Mouse (Mus musculus) embryonic facial prominence, embryonic 12.5 days (tissue): ENCODE data around the gene Fen1. TPM values are rescaled to one million over a fixed set of nuclear protein-coding genes. Genes with fewer than 3 reads are reported as not detected.

Experiments
- ATAC-seq: fragments of 200-750 bp; cut with Nextera tagmentation; 2 replicates; pipeline ENCODE4 v1.8.0; 2017; ENCODE audit not compliant: insufficient number of reproducible peaks, insufficient read depth, low FRiP score, low TSS enrichment
- H3K27ac ChIP-seq: fragments of 300-500 bp; sonication (generic); 2 replicates; pipeline ENCODE4 v1.5.1; 2016; ENCODE audit warnings: mild to moderate bottlenecking
- H3K27me3 ChIP-seq: fragments of 300-500 bp; sonication (generic); 2 replicates; pipeline ENCODE4 v1.6.1; 2016; ENCODE audit warnings: mild to moderate bottlenecking, moderate library complexity
- H3K36me3 ChIP-seq: fragments of 300-500 bp; sonication (generic); 2 replicates; pipeline ENCODE4 v1.6.1; 2016; ENCODE audit warnings: mild to moderate bottlenecking
- H3K4me1 ChIP-seq: fragments of 300-500 bp; sonication (generic); 2 replicates; pipeline ENCODE4 v1.6.1; 2016
- H3K4me2 ChIP-seq: fragments of 300-500 bp; sonication (generic); replicated peaks from 2 replicates; pipeline ENCODE4 v1.6.1; 2016; ENCODE audit warnings: mild to moderate bottlenecking, moderate library complexity
- H3K4me3 ChIP-seq: fragments of 300-500 bp; sonication (generic); 2 replicates; pipeline ENCODE4 v1.5.1; 2016; ENCODE audit warnings: mild to moderate bottlenecking
- H3K9ac ChIP-seq: fragments of 300-500 bp; sonication (generic); 2 replicates; pipeline ENCODE4 v1.6.1; 2016; ENCODE audit warnings: mild to moderate bottlenecking, moderate library complexity
- H3K9me3 ChIP-seq: fragments of 300-500 bp; sonication (generic); 2 replicates; pipeline ENCODE4 v1.6.1; 2016; ENCODE audit warnings: mild to moderate bottlenecking, moderate library complexity
- WGBS: fragments of 180-500 bp; shearing (Covaris S2); methylation state at CpG from one replicate; pipeline ENCODE4 v1.1.7; 2016; 5-methylcytosine and 5-hydroxymethylcytosine counted together
- polyA plus RNA-seq: library from polyadenylated mRNA; unstranded; fragments of >200 nt; fragmentation: Nextera tagmentation; extraction: Ambion mirVana; gene quantifications from 2 replicates; pipeline ENCODE4 v1.2.1, GENCODE M21; 2016

Gene Fen1
- polyA plus RNA-seq, 1 experiment from 2014 or later, result 95.5 TPM

- Histone ChIP-seq H3K4me3 (no peak overlapping the region), H3K27ac (no peak overlapping the region), H3K27me3 (no peaks in the 10 kb centered on the region), H3K4me2 (no peak overlapping the region), H3K36me3 (peaks cover 42% of the 10 kb centered on the region), H3K9ac (no peak overlapping the region), H3K4me1 (no peaks in the 10 kb centered on the region), H3K9me3 (no peaks in the 10 kb centered on the region)
- 93% methylated on average over 10 of the region's 10 CpGs for WGBS
- no peak for ATAC-seq
Measured at GRCm38 (mm10) chr19:10213796-10214471, 10.0 kb upstream of the Fen1 start.

GRCm38 (mm10) chr19:10210885-10211284, 6.9 kb upstream of the Fen1 start:
- H3K27me3 ChIP-seq, result no peaks in the 10 kb centered on the region
- no peak overlapping the region for H3K4me3 ChIP-seq
- 90% methylated on average over 4 of the region's 4 CpGs for WGBS
- no peak for ATAC-seq
- H3K9ac ChIP-seq, result no peak overlapping the region
- H3K36me3 ChIP-seq, result peaks cover 69% of the 10 kb centered on the region
- H3K9me3 ChIP-seq, result no peaks in the 10 kb centered on the region
- no peak overlapping the region for H3K4me2 ChIP-seq
- no peak overlapping the region for H3K27ac ChIP-seq
- no peaks in the 10 kb centered on the region for H3K4me1 ChIP-seq

- 83% methylated on average over 3 of the region's 3 CpGs for WGBS
Measured at GRCm38 (mm10) chr19:10208851-10209250, 4.9 kb upstream of the Fen1 start.

GRCm38 (mm10) chr19:10205051-10205450, 1.1 kb upstream of the Fen1 start:
- H3K27ac ChIP-seq, result no peak overlapping the region
- peak overlapping the region; percentile 88 for H3K9ac ChIP-seq
- peak overlapping the region; percentile 96 for H3K4me2 ChIP-seq
- ATAC-seq, result no peak
- peak overlapping the region; percentile 97 for H3K4me3 ChIP-seq
- 65% methylated on average over 6 of the region's 6 CpGs for WGBS
- H3K36me3 ChIP-seq, result peaks cover 52% of the 10 kb centered on the region
- H3K9me3 ChIP-seq, result no peaks in the 10 kb centered on the region
- H3K4me1 ChIP-seq, result peaks cover 15% of the 10 kb centered on the region
- no peaks in the 10 kb centered on the region for H3K27me3 ChIP-seq

More at GRCm38 (mm10) chr19:10208851-10209250, 4.9 kb upstream of the Fen1 start:
- H3K27me3 ChIP-seq, result no peaks in the 10 kb centered on the region
- peaks cover 6% of the 10 kb centered on the region for H3K4me1 ChIP-seq
- peaks cover 69% of the 10 kb centered on the region for H3K36me3 ChIP-seq
- H3K4me2 ChIP-seq, result no peak overlapping the region
- ATAC-seq, result no peak
- no peak overlapping the region for H3K4me3 ChIP-seq
- no peaks in the 10 kb centered on the region for H3K9me3 ChIP-seq
- no peak overlapping the region for H3K27ac ChIP-seq
- no peak overlapping the region for H3K9ac ChIP-seq

GRCm38 (mm10) chr19:10204616-10205001, 640 bp upstream of the Fen1 start:
- Histone ChIP-seq H3K9me3 (no peaks in the 10 kb centered on the region), H3K4me3 (peak overlapping the region; percentile 97), H3K27me3 (no peaks in the 10 kb centered on the region), H3K27ac (peak overlapping the region; percentile 70; the same call in 1 of the 2 replicates), H3K36me3 (peaks cover 52% of the 10 kb centered on the region), H3K9ac (peak overlapping the region; percentile 88), H3K4me2 (peak overlapping the region; percentile 96), H3K4me1 (peaks cover 15% of the 10 kb centered on the region)
- 2% methylated on average over 5 of the region's 5 CpGs for WGBS
- ATAC-seq, result no peak

GRCm38 (mm10) chr19:10203146-10203847, 672 bp downstream of the Fen1 start:
- no peak for ATAC-seq
- Histone ChIP-seq H3K27me3 (no peaks in the 10 kb centered on the region), H3K4me2 (peak overlapping the region; percentile 96), H3K9ac (peak overlapping the region; percentile 88), H3K4me1 (peaks cover 15% of the 10 kb centered on the region), H3K36me3 (peaks cover 44% of the 10 kb centered on the region), H3K4me3 (peak overlapping the region; percentile 97), H3K9me3 (no peaks in the 10 kb centered on the region), H3K27ac (peak overlapping the region; percentile 70; the same call in 1 of the 2 replicates)
- 3% methylated on average over 23 of the region's 23 CpGs for WGBS

- ATAC-seq, result no peak
Measured at GRCm38 (mm10) chr19:10198723-10199122, 5.2 kb downstream of the Fen1 start.

GRCm38 (mm10) chr19:10198286-10198685, 5.7 kb downstream of the Fen1 start:
- H3K27me3 ChIP-seq, result no peaks in the 10 kb centered on the region
- no peak for ATAC-seq
- H3K4me3 ChIP-seq, result no peak overlapping the region
- no peaks in the 10 kb centered on the region for H3K9me3 ChIP-seq
- H3K36me3 ChIP-seq, result peaks cover 56% of the 10 kb centered on the region
- no peak overlapping the region for H3K9ac ChIP-seq
- H3K27ac ChIP-seq, result no peak overlapping the region
- H3K4me1 ChIP-seq, result peaks cover 8% of the 10 kb centered on the region
- no peak overlapping the region for H3K4me2 ChIP-seq
- WGBS, result 83% methylated on average over 2 of the region's 2 CpGs

More at GRCm38 (mm10) chr19:10198723-10199122, 5.2 kb downstream of the Fen1 start:
- Histone ChIP-seq H3K4me3 (no peak overlapping the region), H3K9me3 (no peaks in the 10 kb centered on the region), H3K27ac (no peak overlapping the region), H3K9ac (no peak overlapping the region), H3K27me3 (no peaks in the 10 kb centered on the region), H3K36me3 (peaks cover 52% of the 10 kb centered on the region), H3K4me2 (no peak overlapping the region), H3K4me1 (peaks cover 9% of the 10 kb centered on the region)
- WGBS, result 31% methylated on average over 3 of the region's 3 CpGs

- no peak overlapping the region for H3K9ac ChIP-seq
- H3K36me3 ChIP-seq, result peaks cover 68% of the 10 kb centered on the region
- H3K4me1 ChIP-seq, result no peaks in the 10 kb centered on the region
- no peak overlapping the region for H3K4me2 ChIP-seq
- 89% methylated on average over 4 of the region's 4 CpGs for WGBS
- no peaks in the 10 kb centered on the region for H3K9me3 ChIP-seq
- no peak overlapping the region for H3K27ac ChIP-seq
- no peak overlapping the region for H3K4me3 ChIP-seq
- H3K27me3 ChIP-seq, result no peaks in the 10 kb centered on the region
- ATAC-seq, result no peak
Measured at GRCm38 (mm10) chr19:10197130-10197529, 6.8 kb downstream of the Fen1 start.

GRCm38 (mm10) chr19:10195252-10195651, 8.7 kb downstream of the Fen1 start:
- WGBS, result 80% methylated on average over 5 of the region's 5 CpGs
- no peaks in the 10 kb centered on the region for H3K4me1 ChIP-seq
- peaks cover 72% of the 10 kb centered on the region for H3K36me3 ChIP-seq
- no peak overlapping the region for H3K27ac ChIP-seq
- no peak overlapping the region for H3K9ac ChIP-seq
- H3K4me2 ChIP-seq, result no peak overlapping the region
- ATAC-seq, result no peak
- no peaks in the 10 kb centered on the region for H3K9me3 ChIP-seq
- no peak overlapping the region for H3K4me3 ChIP-seq
- H3K27me3 ChIP-seq, result no peaks in the 10 kb centered on the region

- Histone ChIP-seq H3K4me1 (no peaks in the 10 kb centered on the region), H3K9ac (no peak overlapping the region), H3K4me3 (no peak overlapping the region), H3K36me3 (peaks cover 72% of the 10 kb centered on the region), H3K27ac (no peak overlapping the region), H3K27me3 (no peaks in the 10 kb centered on the region), H3K4me2 (no peak overlapping the region), H3K9me3 (no peaks in the 10 kb centered on the region)
- WGBS, result 82% methylated on average over 11 of the region's 11 CpGs
- ATAC-seq, result no peak
Measured at GRCm38 (mm10) chr19:10194337-10194736, 9.6 kb downstream of the Fen1 start.

- no peak overlapping the region for H3K4me3 ChIP-seq
- 71% methylated on average over 7 of the region's 7 CpGs for WGBS
- no peak overlapping the region for H3K4me2 ChIP-seq
- H3K9me3 ChIP-seq, result no peaks in the 10 kb centered on the region
- no peak overlapping the region for H3K9ac ChIP-seq
- peaks cover 95% of the 10 kb centered on the region for H3K36me3 ChIP-seq
- H3K27ac ChIP-seq, result no peak overlapping the region
- H3K4me1 ChIP-seq, result peaks cover 5% of the 10 kb centered on the region; the same call in 1 of the 2 replicates
- ATAC-seq, result no peak
- no peaks in the 10 kb centered on the region for H3K27me3 ChIP-seq
Measured at GRCm38 (mm10) chr19:10191326-10191725, 12.6 kb downstream of the Fen1 start.
